Mouse (Mus musculus): ENCODE results near the gene Scmh1.

The Scmh1 gene

DNA sequence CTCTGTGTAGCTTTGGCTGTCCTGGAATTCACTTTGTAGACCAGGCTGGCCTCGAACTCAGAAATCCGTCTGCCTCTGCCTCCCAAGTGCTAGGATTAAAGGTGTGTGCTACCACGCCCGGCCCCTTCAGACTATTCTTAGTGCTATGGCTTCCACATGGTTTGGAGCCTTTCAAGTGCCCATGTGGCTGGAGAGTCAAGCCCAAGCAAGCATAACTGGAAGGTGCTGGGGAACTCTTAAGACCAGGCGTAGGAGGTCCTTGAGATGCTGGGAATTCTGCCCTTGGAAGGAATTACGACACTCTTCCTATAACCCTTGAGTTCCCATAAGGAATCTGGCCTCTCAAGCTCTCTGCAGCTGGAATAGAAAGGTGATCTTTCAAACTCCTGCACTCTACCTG lies 151.5 kb downstream of the Scmh1 start:
- DNase-seq (ENCODE audit: low spot score): no peak

DNA sequence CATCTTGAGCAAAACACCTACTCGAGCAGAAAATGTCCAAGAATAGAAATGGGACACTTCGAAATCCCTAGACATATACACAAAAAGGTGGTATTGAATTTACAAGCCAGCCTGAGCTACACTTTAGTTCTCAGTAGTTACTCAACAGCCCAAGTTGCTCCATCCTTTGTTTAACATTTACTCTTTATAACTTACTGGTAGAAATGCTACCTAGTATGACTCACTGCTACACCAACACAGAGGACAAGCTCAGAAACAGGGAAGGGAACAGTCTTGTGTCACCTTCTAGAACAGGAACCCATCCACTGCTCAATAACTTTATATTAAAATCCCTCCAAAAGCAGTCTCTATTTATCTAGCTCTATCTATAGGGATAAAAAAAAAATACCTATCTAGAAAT lies 160.6 kb downstream of the Scmh1 start:
- no peak for DNase-seq (ENCODE audit: low spot score)

DNA sequence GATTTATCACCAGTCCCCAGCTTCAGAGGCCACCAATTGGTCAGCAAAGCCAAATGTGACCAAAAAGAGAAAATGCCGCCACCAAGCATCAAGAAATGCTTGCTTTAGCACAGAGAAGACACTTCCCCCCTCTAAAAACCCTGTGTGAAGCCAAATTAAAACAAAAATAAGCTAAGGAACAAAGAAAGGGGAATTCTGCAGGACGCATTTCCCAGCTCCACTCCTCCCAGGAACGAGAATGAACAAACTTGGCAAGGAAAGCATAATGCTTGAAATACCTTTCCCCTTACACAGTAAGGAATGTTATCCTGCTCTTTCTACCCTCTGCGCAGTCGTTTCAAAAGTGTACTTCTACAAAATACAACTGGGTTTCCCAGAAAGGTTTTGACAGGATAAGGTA lies 162.9 kb downstream of the Scmh1 start:
- no peak for DNase-seq (ENCODE audit: low spot score)

DNA sequence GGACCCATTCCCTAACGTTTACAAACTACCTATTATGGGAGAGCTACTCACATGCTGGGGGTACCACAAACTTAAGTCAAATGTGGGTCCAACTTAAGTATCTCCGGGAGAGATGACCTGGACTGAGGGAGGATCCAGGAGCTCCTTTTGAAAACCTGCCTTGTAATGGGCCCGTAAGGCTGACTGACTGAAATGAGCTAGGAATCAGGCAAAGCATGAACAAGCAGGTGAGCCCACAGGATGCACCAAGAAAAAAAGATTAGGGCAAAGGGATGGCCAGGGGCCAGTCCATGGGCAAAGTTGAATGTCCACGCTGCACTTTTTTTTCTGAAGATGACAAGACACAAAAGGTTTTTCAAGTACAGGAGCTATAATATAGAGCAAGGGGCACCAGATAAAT lies 163.9 kb downstream of the Scmh1 start:
- no peak for DNase-seq (ENCODE audit: low spot score)

DNA sequence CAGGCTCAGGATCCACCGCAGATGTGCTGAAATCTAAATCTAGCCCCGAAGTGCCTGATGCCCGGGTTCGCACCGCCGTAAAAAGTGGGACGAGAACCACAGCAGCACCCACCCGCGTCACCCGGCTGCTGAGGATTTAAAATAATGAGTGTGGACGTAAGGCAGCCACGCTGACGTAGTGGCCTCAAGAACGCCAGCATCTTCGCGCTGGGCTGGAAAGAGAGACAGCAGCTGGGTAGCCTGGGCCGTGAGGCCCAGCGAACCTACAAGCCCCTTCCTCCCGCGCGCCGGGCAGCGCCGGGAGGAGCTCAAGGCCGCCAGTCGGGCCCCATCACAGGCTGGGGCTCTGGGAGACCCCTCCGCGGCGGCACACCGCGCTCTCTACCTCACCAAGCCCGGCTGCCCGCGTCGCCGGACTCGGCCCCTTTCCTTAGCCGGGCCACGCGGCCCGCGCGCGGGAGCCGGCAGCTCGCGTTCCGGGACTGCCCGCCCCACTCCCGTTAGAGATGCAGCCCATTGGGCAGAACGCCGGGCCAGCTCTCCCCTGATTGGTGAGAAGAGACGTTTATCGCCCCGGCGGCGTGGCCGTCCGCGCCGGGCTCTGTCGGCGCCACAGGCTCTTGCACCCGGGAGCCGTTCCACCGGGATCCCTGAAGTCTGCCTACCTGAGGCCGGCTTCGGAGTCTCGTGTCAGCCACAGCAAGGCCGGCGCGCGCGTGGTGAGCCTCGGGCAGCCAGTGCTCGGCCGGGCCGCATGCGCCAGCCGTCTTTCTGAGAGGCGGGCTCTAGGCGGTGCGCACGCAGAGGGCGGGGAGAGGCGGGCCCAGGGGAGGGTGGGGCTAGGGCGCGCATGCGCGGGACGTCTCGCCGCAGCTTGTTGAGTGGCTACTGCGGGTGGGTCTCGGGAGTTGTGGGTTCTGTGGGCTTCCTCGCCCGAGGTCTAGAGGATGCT lies 164.7 kb downstream of the Scmh1 start, which contains the start of gene Ctps:
Gene Ctps (minus strand): TSS at position 791 of the 952 bp plus-strand sequence.
- DNase-seq (ENCODE audit: low spot score): peak; percentile 89

DNA sequence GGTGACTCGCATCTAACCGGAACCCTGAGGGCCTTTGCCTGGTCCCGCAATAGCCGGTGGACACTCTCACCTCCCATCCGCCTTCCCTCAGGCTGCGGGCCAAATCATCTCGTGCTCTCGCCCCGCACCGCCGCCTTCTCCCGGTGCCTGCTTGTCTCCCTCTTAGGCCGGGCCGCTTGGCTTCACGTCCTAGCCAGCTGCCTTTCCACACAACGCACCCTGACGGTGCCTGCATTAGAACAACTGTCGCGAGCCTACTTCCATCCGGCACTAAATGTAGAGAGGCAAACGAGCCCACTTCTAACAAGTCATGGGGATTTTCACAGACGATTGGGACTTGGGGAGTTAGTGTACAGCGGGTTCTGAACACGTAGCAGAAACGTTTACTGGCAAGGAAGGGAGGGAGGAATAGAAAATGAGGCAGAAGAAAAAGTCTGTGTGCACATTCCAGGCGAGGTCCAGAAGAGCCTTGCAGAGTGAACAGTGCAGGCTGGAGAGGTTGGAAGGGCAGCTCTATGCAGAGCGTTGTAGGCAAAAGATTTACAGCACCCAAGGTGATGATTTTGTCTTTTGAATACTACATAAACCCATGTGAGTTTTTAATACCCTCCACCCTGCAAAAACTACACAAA lies 165.5 kb downstream of the Scmh1 start:
- DNase-seq (ENCODE audit: low spot score): no peak

DNA sequence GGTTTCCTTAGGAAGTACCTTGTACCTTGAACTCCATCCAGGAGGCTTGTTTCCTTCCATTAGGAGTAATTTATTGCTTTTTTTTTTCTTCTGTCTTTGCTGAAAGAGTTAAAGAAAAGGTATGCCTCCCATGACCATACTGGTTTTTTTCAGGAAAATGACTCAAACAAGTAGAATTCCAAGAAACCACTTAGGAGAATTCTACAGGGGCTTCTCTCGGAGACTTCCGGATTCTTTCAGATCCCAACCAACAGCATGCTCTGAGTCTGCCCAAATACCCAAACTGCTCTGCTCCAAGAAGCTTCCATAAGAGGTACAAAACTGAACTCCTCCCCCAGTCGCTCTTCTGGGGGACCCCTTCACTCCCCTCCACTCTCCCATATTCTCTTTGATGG lies 166.0 kb downstream of the Scmh1 start:
- no peak for DNase-seq (ENCODE audit: low spot score)

DNA sequence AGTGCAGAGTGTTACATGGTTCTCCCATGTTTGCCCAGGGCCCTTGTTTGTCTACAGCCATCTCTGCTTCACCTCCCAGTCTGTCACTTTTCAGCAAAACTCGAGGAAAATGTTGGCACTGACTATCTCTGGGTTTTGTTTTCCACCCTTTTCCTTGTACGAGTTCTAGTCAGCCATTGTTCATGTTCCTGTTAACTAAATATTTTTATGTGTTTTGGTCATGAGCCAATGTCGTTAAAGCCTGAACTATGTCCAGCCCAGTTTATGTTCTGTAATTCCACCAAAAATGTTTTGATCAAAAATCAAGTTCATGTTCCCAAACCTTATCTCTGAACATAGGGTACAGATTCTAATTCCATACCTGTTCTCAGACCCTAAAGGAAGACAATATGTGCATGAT lies 166.6 kb downstream of the Scmh1 start:
- no peak for DNase-seq (ENCODE audit: low spot score)

All from ovary, adult 18-20 months (tissue).